Mouse (Mus musculus): ENCODE results near the gene Fam118b.

- TF ChIP-seq CTCF (IDR thresholded peaks at IDR 0.05; ENCODE audit: control insufficient read depth, insufficient read depth, low read length) (no peak), POLR2A (IDR thresholded peaks at IDR 0.05; ENCODE audit: borderline replicate concordance, control insufficient read depth, low read depth, low read length) (no peak)
Observed at GRCm38 (mm10) chr9:35263431-35263830, 4.2 kb downstream of the Fam118b start.
